Mouse (Mus musculus) neural tube, embryonic 14.5 days (tissue): Measurements from ENCODE around the gene Cyth2. TPM values are rescaled to one million over a fixed set of nuclear protein-coding genes. Genes with fewer than 3 reads are reported as not detected.

Experiments used
- ATAC-seq: fragments of 200-750 bp; cut with Nextera tagmentation; 2 replicates; pipeline ENCODE4 v1.8.0; 2017; ENCODE audit warnings: low read depth, mild to moderate bottlenecking, moderate TSS enrichment, moderate library complexity
- H3K27ac ChIP-seq: fragments of 300-500 bp; sonication (generic); 2 replicates; pipeline ENCODE4 v1.5.1; 2014; ENCODE audit warnings: low read depth, mild to moderate bottlenecking, control low read depth, low read length, moderate library complexity, mixed read lengths
- H3K27me3 ChIP-seq: fragments of 300-500 bp; sonication (generic); 2 replicates; pipeline ENCODE4 v1.6.1; 2014; ENCODE audit warnings: low read length; ENCODE audit not compliant: control insufficient read depth, insufficient read depth
- H3K36me3 ChIP-seq: fragments of 300-500 bp; sonication (generic); 2 replicates; pipeline ENCODE4 v1.6.1; 2014; ENCODE audit warnings: low read length, mixed read lengths; ENCODE audit not compliant: control insufficient read depth, insufficient read depth
- H3K4me1 ChIP-seq: fragments of 300-500 bp; sonication (generic); 2 replicates; pipeline ENCODE4 v1.6.1; 2014; ENCODE audit warnings: low read length; ENCODE audit not compliant: control insufficient read depth, insufficient read depth
- H3K4me2 ChIP-seq: fragments of 300-500 bp; sonication (generic); 2 replicates; pipeline ENCODE4 v1.6.1; 2014; ENCODE audit warnings: mild to moderate bottlenecking, low read depth, low read length, control low read depth
- H3K4me3 ChIP-seq: fragments of 300-500 bp; sonication (generic); 2 replicates; pipeline ENCODE4 v1.5.1; 2014; ENCODE audit warnings: low read depth, low read length, control low read depth, mixed read lengths
- H3K9ac ChIP-seq: fragments of 300-500 bp; sonication (generic); replicated peaks from 2 replicates; pipeline ENCODE4 v1.6.1; 2014; ENCODE audit warnings: low read depth, mild to moderate bottlenecking, control low read depth, low read length, mixed read lengths
- H3K9me3 ChIP-seq: fragments of 300-500 bp; sonication (generic); 2 replicates; pipeline ENCODE4 v1.6.1; 2016; ENCODE audit warnings: low read length; ENCODE audit not compliant: control insufficient read depth
- WGBS: fragments of 180-500 bp; shearing (Covaris S2); extraction: QIAGEN DNeasy Blood & Tissue Kit; methylation state at CpG from one replicate; pipeline ENCODE4 v1.1.7; 2014; 5-methylcytosine and 5-hydroxymethylcytosine counted together
- polyA plus RNA-seq: library from polyadenylated mRNA; unstranded; fragments of >200 nt; fragmentation: Nextera tagmentation; extraction: Ambion mirVana; gene quantifications from 2 replicates; pipeline ENCODE4 v1.2.1, GENCODE M21; 2014

Cyth2 gene
- polyA plus RNA-seq, 1 experiment from 2014 or later: 223 TPM

DNA sequence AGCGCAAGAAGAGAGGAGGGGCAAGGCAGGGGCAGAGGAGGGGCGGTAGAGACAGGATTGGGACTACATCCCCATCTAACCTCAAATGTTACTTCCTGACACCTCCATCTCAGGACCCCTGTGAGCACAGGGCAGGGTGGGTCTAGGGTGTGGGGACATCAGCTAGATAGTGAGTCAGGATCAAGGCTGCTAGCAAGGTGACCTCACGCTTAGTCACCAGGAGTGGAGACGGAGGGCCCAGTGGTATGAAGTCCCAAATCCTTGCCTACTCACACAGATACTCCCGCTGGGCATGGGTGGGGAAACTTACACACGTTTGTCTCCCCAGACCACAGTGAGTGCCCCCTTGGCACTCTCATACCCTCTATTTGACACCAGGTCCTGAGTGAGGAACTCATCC is 11.8 kb downstream of the Cyth2 start:
- Histone ChIP-seq H3K4me2 (no peak overlapping the region), H3K27ac (no peak overlapping the region), H3K27me3 (no peaks in the 10 kb centered on the region), H3K9me3 (no peaks in the 10 kb centered on the region), H3K9ac (no peak overlapping the region), H3K4me3 (no peak overlapping the region), H3K4me1 (peaks cover 12% of the 10 kb centered on the region), H3K36me3 (peaks cover 50% of the 10 kb centered on the region)
- ATAC-seq: no peak
- WGBS: 96% methylated on average over 6 of the region's 6 CpGs

GRCm38 (mm10) chr7:45801348-45801747 is 13.0 kb downstream of the Cyth2 start:
- Histone ChIP-seq H3K27ac (peak overlapping the region; percentile 2; the same call in 1 of the 2 replicates), H3K27me3 (no peaks in the 10 kb centered on the region), H3K4me3 (no peak overlapping the region), H3K9me3 (no peaks in the 10 kb centered on the region), H3K4me1 (peaks cover 17% of the 10 kb centered on the region), H3K4me2 (no peak overlapping the region), H3K36me3 (peaks cover 39% of the 10 kb centered on the region), H3K9ac (no peak overlapping the region)
- 6% methylated on average over 12 of the region's 12 CpGs for WGBS
- peak; percentile 61; the same call in 1 of the 2 replicates for ATAC-seq

GRCm38 (mm10) chr7:45800546-45801204 is 13.7 kb downstream of the Cyth2 start:
- Histone ChIP-seq H3K27me3 (no peaks in the 10 kb centered on the region), H3K4me1 (peaks cover 17% of the 10 kb centered on the region), H3K4me3 (no peak overlapping the region), H3K27ac (peak overlapping the region; percentile 2; the same call in 1 of the 2 replicates), H3K36me3 (peaks cover 35% of the 10 kb centered on the region), H3K9ac (no peak overlapping the region), H3K4me2 (no peak overlapping the region), H3K9me3 (no peaks in the 10 kb centered on the region)
- 27% methylated on average over 22 of the region's 25 CpGs for WGBS
- no peak for ATAC-seq

GRCm38 (mm10) chr7:45800001-45800400 is 14.4 kb downstream of the Cyth2 start:
- H3K36me3 ChIP-seq: peaks cover 41% of the 10 kb centered on the region
- H3K9me3 ChIP-seq: no peaks in the 10 kb centered on the region
- no peak overlapping the region for H3K27ac ChIP-seq
- WGBS: 39% methylated on average over 7 of the region's 7 CpGs
- no peak for ATAC-seq
- peaks cover 17% of the 10 kb centered on the region for H3K4me1 ChIP-seq
- no peak overlapping the region for H3K4me3 ChIP-seq
- no peak overlapping the region for H3K4me2 ChIP-seq
- no peaks in the 10 kb centered on the region for H3K27me3 ChIP-seq
- H3K9ac ChIP-seq: no peak overlapping the region

- H3K4me3 ChIP-seq: no peak overlapping the region
- H3K4me2 ChIP-seq: no peak overlapping the region
- no peak overlapping the region for H3K9ac ChIP-seq
- no peak for ATAC-seq
- peaks cover 17% of the 10 kb centered on the region for H3K4me1 ChIP-seq
- H3K27me3 ChIP-seq: no peaks in the 10 kb centered on the region
- 50% methylated on average over 7 of the region's 7 CpGs for WGBS
- H3K27ac ChIP-seq: no peak overlapping the region
- H3K36me3 ChIP-seq: peaks cover 43% of the 10 kb centered on the region
- no peaks in the 10 kb centered on the region for H3K9me3 ChIP-seq
These were observed 15.4 kb downstream of the Cyth2 start for GRCm38 (mm10) chr7:45798931-45799330.

GRCm38 (mm10) chr7:45798511-45798836 is 15.9 kb downstream of the Cyth2 start:
- peak overlapping the region; percentile 50; the same call in 1 of the 2 replicates for H3K9ac ChIP-seq
- no peaks in the 10 kb centered on the region for H3K9me3 ChIP-seq
- peaks cover 45% of the 10 kb centered on the region for H3K36me3 ChIP-seq
- ATAC-seq: no peak
- H3K27me3 ChIP-seq: no peaks in the 10 kb centered on the region
- peaks cover 17% of the 10 kb centered on the region for H3K4me1 ChIP-seq
- H3K27ac ChIP-seq: no peak overlapping the region
- peak overlapping the region; percentile 13; the same call in 1 of the 2 replicates for H3K4me3 ChIP-seq
- H3K4me2 ChIP-seq: peak overlapping the region; percentile 45
- WGBS: 8% methylated on average over 18 of the region's 19 CpGs

GRCm38 (mm10) chr7:45797661-45798510 is 16.5 kb downstream of the Cyth2 start:
- H3K27ac ChIP-seq: no peak overlapping the region
- peak overlapping the region; percentile 13; the same call in 1 of the 2 replicates for H3K4me3 ChIP-seq
- 6% methylated on average over 33 of the region's 60 CpGs for WGBS
- H3K36me3 ChIP-seq: peaks cover 46% of the 10 kb centered on the region
- peak overlapping the region; percentile 50 for H3K9ac ChIP-seq
- peaks cover 17% of the 10 kb centered on the region for H3K4me1 ChIP-seq
- H3K27me3 ChIP-seq: no peaks in the 10 kb centered on the region
- H3K9me3 ChIP-seq: no peaks in the 10 kb centered on the region
- peak overlapping the region; percentile 45 for H3K4me2 ChIP-seq
- no peak for ATAC-seq

DNA sequence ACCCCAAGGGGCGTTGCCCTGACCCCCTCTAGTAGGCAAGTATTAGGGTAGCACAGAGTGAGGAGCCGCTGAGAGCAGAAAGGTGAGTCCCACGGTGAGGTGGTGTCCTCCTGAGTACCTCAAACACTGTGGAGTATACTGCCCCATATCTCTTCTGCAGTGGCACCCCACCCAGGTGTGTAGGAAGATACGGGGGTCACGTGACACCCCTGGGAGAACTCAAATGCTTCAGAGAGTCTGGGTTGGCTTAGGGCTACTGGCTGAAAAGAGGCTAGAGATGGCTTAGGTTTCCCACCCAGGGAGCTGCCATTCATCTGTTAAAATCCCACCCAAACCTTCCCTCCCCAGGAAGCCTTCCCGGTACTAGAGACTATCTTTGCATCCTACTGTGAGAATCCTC is 17.4 kb downstream of the Cyth2 start:
- no peak overlapping the region for H3K4me3 ChIP-seq
- ATAC-seq: no peak
- no peak overlapping the region; the same call in 1 of the 2 replicates for H3K9ac ChIP-seq
- 49% methylated on average over 6 of the region's 6 CpGs for WGBS
- no peak overlapping the region for H3K27ac ChIP-seq
- no peak overlapping the region for H3K4me2 ChIP-seq
- H3K36me3 ChIP-seq: peaks cover 48% of the 10 kb centered on the region
- H3K4me1 ChIP-seq: peaks cover 17% of the 10 kb centered on the region
- no peaks in the 10 kb centered on the region for H3K9me3 ChIP-seq
- H3K27me3 ChIP-seq: no peaks in the 10 kb centered on the region

DNA sequence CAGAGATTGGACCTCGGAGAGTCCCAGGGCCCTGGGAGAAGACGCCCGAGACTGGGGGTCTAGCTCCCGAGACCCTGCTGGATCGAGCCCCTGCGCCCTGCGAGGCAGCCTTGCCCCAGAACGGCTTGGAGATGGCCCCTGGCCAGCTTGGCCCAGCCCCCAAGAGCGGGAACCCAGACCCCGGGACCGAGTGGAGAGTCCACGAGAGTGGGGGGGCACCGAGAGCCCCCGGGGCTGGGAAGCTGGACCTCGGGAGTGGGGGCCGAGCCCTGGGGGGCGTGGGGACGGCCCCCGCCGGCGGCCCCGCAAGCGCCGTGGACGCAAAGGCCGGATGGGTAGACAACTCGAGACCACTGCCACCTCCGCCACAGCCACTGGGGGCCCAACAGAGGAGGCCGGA is 19.4 kb downstream of the Cyth2 start:
- Histone ChIP-seq H3K9ac (no peak overlapping the region), H3K27me3 (no peaks in the 10 kb centered on the region), H3K4me2 (no peak overlapping the region), H3K36me3 (peaks cover 59% of the 10 kb centered on the region), H3K9me3 (no peaks in the 10 kb centered on the region), H3K4me3 (no peak overlapping the region), H3K27ac (no peak overlapping the region), H3K4me1 (peaks cover 17% of the 10 kb centered on the region)
- WGBS: 96% methylated on average over 27 of the region's 29 CpGs
- ATAC-seq: no peak
